Mouse (Mus musculus): ENCODE data around the gene Arpc2.
A peak's percentile ranks its signal among the peaks of the same experiment; 100 is the strongest.

Arpc2 gene

DNA sequence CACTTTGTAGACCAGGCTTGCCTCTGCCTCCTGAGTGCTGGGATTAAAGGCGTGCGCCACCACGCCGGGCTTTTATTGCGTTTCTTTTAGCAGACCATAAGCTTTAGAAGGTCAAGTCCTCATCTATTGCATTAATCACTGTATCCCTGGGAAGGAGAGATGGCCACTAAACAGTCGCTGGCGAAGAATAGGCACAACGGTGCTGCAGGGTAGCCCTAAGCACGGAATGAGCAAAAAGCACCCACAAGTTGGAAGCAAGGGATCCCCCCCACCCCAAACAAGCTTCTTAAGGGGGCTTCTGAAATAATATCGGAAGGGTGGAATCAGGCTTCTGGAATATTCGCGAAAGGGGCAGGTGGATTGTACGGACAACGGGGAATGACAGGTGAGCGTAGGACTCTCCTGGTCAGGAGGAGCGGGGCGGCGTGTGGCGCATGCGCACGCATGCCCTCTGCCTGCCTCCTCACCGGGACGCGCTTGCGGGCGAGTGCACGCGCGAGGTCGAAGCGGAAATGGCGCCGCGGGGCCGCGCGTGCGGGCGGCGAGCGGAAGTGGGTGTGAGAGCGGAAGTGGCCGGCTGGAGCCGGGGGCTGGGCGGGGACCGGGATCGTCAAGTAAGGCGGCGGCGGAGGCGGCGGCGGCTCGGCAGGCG is at the start of gene Arpc2:
TSS of gene Arpc2 (plus strand) at position 147 of the 652 bp plus-strand sequence.
- peak; percentile 94 for DNase-seq (ENCODE audit: low spot score)

DNA sequence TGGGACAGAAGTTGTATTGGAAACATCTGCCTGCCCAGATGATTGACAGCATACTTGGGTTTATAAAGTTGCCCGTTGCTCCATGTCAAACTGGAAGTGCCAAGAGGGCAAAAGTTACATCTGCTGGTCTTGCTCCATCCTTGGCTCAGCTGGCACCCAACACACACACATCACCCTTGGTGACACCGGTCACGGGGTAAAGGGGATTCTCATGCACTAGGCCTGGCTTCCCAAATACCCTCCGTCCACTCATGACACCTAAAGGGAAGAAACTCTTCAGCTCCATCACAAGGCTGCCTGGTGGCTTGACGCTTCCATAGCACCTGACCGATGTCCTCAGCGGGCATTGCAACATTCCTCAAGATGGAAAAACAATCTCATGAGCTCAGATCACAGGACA is 45.4 kb upstream of the Arpc2 start:
- DNase-seq (ENCODE audit: low spot score): no peak

DNA sequence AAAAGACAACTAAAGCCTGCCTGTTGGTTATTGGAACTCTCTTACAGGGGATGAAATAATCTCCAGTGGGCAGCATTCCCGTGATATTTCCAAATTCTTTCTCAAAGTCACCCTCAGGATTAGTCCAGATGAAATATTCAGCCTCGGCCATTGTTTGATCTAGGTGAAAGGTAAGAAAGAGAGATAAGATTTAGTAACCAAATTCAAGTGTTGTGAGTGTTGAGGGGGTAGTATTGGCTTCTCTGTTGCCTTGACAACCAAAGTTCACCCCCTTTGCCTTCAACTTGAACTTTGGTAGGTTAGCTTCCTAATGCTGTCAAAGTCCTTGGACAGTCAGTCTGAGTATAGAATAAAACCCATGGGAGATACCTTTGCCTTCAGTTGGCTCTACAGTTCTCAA is 43.2 kb upstream of the Arpc2 start:
- no peak for DNase-seq (ENCODE audit: low spot score)

GRCm38 (mm10) chr1:74194445-74194844 is 41.4 kb upstream of the Arpc2 start, which contains the start of gene Cxcr1:
TSS of gene Cxcr1 (minus strand) at chr1:74194631.
- DNase-seq (ENCODE audit: low spot score): no peak

DNA sequence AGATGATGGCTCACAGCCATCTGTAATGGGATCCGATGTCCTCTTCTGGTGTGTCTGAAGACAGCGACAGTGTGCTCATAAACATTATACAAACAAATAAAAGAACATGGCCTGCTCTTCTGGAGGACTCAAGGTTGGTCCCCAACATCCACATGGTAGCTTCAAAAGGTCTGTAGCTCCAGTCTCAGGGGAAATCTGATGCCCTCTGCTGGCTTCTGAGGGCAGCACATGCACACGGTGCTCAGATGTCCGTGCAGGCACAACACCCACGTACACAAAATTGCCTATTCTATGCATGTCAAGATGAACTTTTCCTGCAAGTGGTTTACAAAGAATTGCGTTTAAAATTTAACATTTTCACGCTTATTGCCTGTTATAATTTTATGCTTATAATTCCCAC is 39.9 kb upstream of the Arpc2 start:
- peak; percentile 25 for DNase-seq (ENCODE audit: low spot score)

GRCm38 (mm10) chr1:74196621-74197419 is 39.1 kb upstream of the Arpc2 start:
- DNase-seq (ENCODE audit: low spot score): no peak

DNA sequence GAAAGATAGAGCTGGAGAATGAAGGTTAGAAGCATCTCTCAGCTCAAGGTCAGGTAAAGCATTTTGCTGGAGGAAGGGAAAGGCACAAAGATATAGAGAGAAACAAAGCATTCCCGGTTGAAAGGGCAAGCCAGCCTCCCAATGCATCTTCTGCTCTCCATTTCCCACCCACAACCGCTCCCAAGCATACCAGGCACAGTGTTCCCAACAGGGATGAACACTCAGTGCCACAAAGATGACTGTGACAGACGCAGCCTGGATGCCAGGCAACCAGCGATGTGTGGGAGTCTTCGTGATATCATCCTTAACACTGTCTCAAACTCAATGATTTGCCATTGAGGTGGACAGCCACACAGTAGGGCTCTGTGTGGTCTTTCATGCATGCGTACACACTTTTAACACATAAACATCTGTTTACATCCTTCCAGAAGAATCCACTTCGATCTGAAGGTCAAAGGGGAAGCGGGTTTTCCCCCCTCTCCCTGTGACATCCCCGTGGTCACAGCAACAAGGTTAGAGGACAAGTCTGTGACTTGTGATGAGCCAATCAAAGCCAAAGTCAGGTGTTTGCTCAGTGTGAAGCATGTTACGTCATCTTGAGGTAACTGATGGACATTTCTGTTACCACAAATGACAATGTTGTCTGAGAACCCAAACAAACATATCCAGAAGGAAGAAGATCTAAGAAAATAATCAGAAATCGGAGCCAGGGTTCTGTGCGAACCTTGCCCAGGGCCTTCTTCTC is 38.0 kb upstream of the Arpc2 start:
- DNase-seq (ENCODE audit: low spot score): no peak

DNA sequence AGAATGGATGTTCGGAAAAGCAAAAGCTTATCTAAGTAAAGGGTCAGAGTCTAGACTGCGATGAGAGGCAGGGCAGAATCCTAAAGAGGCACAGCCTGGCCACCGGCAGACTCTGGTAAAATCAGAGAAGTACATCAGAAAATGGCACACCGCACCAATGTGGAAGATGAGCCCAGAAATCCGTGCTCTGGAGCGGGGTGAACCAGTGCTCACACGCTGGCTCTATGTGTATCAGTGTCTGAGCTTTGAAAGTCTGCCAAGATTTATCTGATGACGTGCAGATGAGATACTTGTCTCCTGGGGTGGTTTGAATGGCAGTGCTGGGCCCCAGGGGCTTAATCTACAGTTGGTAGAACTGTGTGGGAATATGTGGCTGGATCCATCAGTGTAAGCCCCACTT is 36.8 kb upstream of the Arpc2 start:
- DNase-seq (ENCODE audit: low spot score): no peak

- no peak for DNase-seq (ENCODE audit: low spot score)
Measured at GRCm38 (mm10) chr1:74201048-74201844, 34.6 kb upstream of the Arpc2 start.

DNA sequence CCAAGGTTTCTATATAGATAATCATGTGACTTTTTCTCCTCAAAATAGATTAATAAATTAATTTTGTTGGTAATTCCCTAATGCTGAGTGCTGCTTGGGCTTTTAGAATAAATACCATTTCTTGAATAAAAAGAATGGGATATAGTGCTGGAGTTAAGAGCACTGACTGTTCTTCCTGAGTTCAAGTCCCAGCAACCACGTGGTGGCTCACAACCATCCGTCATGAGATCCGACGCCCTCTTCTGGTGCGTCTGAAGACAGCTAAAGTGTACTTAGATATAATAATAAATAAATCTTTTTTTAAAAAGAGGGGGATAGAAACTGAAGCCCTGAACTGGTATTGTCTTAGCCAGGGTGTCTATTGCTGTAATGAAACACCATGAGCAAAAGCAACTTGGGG is 32.4 kb upstream of the Arpc2 start:
- no peak for DNase-seq (ENCODE audit: low spot score)

DNA sequence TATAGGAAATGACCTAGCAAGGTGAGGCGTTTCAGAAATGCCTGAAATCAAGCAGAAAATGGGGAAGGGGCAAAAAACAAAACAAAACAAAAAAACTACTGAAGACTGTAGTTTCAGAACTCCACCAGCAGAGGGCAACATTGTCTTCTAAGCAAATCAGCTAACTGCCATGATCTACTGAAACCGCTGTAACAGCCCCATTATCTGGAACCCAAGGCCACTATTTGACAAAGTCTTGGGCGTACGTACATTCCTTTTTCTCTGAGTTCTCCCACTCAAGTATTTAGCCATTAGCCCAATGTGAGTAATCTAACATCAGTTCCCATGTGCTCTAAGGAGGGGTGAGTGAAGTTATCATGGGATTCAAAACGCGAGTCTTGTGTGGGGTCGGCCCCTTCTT is 30.0 kb upstream of the Arpc2 start:
- DNase-seq (ENCODE audit: low spot score): peak; percentile 53

DNA sequence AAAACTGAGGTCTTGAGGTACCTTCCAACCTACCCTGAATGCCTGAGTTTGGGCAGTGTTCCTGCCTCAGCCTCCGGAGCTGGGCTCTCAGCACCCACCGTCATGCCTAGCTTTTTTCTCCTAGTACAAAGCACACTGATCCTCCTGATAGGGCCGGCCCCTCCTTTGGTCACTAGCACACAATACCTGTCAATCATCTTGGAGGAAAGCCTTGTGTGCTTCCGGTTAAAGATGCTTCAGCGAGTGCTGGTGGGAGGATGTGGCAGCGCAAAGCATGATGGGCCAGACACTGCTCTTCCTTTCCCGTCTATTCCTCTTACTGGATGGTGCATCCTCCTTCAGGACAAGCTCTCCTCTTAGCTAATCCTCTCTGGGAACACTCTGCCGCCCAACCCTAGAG is 29.2 kb upstream of the Arpc2 start:
- no peak for DNase-seq (ENCODE audit: low spot score)

DNA sequence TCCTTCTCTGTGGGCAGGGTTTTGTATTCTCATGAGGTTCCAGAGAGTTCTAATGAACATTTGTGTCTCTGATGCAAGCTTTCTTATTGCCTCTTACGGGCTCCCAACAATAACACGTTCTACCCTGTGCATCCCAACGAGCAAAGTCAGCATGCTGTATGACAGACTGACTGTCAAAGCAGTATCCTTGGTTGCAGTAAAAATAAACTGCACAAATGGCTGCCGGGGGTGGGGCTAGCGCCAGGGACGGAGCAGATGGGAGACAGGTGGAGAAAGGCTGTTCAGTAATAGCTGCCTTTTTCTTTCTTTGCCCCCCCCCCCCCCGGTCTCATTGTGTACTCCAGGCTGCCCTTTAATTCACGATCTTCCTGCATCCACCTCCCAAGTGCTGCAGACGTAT is 28.0 kb upstream of the Arpc2 start:
- DNase-seq (ENCODE audit: low spot score): no peak

- no peak for DNase-seq (ENCODE audit: low spot score)
Measured at GRCm38 (mm10) chr1:74208941-74209340, 26.9 kb upstream of the Arpc2 start.

DNA sequence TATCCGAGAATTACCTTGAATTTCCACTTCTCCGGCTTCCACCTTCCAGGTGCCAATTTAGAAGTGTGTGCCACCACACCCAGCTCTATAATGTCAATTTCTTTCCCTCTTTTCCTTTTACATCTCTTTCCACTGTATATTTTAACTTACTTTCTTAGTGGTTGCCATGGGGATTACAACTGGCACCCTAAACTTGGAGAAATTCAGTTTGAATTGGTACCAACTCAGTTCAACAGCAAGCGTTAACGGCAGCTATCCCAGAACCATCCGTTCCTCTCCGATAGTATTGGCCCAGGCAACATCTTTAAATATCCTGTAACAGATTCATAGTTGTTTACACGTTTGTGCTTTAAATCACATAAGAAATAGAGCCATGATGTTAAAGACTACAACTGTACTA is 16.0 kb upstream of the Arpc2 start:
- no peak for DNase-seq (ENCODE audit: low spot score)

DNA sequence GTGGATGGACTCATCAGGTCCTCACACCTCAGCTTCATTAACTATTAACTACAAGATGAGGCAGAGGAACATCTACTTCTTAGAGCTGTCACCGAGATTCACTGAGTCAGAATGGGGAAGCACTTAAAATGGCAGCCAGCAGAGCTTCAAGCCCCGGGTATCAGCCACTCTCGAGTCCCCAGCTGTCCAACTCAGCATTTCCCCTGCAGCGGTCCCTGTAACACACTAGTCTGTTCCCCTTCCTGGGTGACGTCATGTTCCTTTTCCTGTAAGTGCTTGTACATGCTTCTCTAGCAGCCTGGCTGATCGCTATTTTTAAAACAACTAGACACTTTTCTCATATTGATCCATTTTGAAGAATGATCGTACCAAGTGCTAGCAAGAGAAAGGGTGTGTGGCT is 8.6 kb upstream of the Arpc2 start:
- DNase-seq (ENCODE audit: low spot score): no peak

DNA sequence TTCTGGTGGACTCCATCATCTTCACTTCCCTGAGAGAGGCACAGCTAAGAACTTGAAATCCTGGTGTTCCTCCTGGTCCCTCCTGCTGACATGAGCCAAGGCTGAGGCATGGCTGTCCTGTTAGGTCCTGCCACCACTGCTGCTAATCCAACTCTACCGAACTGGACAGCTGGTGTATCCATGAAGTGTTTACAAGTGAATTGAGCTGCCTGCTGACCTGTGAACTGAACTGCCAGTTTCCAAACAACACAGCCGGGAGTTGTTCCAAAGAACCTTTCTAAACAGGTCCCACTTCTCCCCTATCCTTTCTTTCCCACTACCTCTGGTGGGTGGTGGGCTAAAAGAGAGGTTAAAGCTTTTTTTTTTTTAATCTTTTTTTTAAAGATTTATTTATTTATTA is 5.9 kb upstream of the Arpc2 start:
- DNase-seq (ENCODE audit: low spot score): no peak

GRCm38 (mm10) chr1:74230992-74231391 is 4.9 kb upstream of the Arpc2 start:
- no peak for DNase-seq (ENCODE audit: low spot score)

DNA sequence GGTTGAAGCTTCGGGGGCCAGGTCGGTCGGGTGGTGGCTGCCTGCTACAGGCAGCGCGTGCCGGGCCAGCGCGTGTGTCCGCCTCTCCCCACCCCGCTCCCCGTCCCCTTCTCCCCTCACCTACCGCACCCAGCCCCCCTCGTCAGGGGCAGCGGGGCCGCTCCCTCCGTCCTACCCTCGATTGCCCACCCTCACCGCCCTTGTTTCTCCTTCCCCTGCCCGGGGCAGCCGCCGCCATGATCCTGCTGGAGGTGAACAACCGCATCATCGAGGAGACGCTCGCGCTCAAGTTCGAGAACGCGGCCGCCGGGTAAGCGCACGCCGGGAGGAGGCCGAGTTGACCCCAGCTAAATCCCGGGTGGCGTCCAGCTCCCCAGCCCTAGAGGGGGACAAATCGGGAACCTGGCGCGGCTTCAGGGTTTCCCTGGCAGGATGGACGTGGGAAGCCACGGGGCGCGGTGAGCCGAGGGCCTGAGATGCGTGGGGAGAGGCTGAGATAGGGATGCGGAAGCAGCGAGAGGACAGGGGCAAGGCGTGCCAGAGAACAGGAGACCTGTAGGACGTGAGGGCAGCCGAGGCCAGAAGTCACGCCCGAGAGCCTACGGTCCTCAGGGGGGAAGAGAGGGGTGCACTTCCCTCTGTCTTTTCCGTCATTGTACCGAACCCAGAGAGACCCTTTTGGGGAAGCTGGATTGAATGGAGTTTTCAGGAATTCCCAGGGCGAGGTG is 870 bp downstream of the Arpc2 start:
- peak; percentile 53 for DNase-seq (ENCODE audit: low spot score)

- DNase-seq (ENCODE audit: low spot score): peak; percentile 11
Measured at GRCm38 (mm10) chr1:74237671-74238070, 1.8 kb downstream of the Arpc2 start.

DNA sequence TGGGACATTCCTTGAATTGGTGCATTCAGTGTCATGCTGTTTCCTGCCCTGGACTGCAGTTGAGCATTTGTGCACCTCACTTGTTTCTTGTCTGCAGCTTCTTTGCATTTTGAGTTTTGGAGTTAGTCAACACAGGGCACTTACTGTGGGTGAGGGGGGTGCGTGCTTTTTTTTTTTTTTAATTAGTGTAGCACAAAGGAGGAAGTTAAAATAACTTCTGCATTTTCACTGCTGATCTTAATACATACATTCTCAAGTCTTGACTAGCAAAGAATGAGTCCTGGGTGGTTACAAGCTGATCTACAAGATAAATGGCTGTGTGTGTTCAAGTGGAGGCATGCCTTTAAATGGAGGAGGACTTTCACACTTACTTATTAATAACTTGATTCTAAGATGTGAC is 2.3 kb downstream of the Arpc2 start:
- DNase-seq (ENCODE audit: low spot score): peak; percentile 34
